Mouse (Mus musculus) fibroblast of lung, adult 2 months (primary cell): ENCODE measurements around the gene Olfr1284.
"Not testable (repeated sequence)": the region's sequence is repeated elsewhere in the genome, so short reads cannot be mapped to it uniquely, and the experiment has no call there.

Experiments
- DNase-seq: peaks from one replicate; pipeline ENCODE4 v3.0.0-alpha.2; 2011; ENCODE audit warnings: low read depth

The Olfr1284 gene

DNA sequence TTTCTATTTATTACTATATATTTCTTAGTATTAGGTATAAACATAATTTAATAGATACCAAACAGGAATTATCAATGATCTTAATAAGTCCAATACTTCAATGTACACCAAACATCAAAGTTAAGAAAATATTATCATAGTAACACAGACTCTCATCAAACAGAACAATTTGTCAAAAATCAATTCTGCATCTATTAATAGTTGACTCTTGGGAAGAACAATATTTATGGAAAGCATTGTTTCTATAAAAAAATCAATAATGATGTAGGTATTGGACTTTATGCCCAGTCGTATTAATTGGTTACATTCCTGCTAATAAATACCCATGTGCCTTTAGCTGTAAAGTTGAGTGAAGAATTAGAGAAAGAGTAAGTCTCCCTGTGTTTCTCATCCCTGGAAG, at the start of gene Olfr1284:
Olfr1284 (plus strand) TSS at position 301 of the 400 bp plus-strand sequence.
- DNase-seq, result no peak

DNA sequence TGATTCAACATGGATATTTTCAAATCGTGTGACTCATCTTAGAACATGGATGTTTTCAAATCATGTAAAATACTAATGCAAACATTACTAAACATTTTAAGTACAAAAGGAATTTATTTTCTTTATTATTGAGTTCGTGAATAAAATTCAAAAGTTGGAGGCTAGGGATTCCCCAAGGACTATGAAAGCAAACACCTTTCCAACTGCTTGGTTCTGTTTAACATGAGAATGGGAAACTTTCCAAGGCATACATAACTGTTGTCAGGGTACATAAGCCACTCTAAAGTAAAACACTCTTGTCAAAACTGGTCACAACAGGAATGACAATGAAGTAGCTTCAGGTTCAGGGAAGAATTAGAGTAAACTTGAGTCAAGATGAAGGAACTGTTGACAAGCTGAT, 49.1 kb upstream of the Olfr1284 start, which contains the start of gene Olfr1281:
Olfr1281 (plus strand) TSS at position 301 of the 400 bp plus-strand sequence.
- DNase-seq, result no peak

DNA sequence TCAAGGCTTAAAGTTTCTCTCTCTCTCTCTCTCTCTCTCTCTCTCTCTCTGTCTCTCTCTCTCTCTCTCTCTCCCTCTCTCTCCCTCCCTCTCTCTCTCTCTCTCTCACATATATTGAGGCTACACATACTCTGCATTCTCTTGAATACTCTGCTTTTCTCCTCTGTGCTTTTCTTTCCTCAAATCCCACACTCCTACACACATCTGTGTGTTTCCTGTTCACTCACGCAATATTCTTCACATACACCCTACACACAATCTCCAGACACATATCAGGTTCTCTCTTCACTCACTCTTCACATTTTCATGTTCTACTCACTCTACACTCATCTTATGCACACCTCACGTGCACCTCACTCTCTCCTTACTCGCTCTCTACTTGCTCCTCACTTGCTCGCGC, 41.6 kb upstream of the Olfr1284 start:
- DNase-seq, result not testable (repeated sequence)

DNA sequence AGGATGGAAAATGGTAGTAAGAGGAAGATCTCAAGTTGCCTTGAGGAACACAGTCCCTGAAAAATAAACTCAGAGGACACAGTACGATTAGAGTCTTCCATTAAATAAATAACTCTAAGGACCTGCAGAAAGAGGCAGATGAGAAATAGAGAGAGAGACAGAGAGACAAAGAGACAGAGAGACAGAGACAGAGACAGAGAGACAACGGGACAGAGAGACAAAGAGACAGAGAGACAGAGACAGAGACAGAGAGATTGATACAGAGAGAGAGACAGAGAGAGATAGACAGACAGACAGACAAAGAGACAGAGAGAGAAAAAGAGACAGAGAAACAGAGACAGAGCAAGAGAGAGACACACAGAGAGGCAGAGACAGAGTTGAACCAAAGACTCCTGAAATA, 39.3 kb upstream of the Olfr1284 start, which contains the start of gene Olfr1282:
Olfr1282 (minus strand) TSS at position 101 of the 400 bp plus-strand sequence.
- no peak for DNase-seq

DNA sequence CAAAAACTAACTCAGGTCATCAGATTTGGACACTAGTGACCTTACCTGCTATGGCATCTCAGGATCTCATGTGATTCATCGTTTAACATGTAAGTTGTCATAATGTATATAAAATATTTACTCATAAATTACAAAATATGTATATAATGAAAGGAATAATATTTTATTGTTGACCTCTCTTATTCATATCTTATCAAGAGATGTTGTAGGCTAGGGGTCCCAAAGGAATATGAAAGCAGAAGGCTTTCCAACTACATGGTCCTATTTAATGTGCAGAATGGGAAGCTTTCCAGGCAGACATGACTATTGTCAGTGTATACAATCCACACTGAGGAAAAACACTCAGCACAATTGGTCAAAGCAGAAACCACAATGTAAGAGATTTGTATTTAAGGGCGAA, 8.8 kb upstream of the Olfr1284 start, which contains the start of gene Olfr1283:
Olfr1283 (plus strand) TSS at position 301 of the 400 bp plus-strand sequence.
- DNase-seq, result no peak

DNA sequence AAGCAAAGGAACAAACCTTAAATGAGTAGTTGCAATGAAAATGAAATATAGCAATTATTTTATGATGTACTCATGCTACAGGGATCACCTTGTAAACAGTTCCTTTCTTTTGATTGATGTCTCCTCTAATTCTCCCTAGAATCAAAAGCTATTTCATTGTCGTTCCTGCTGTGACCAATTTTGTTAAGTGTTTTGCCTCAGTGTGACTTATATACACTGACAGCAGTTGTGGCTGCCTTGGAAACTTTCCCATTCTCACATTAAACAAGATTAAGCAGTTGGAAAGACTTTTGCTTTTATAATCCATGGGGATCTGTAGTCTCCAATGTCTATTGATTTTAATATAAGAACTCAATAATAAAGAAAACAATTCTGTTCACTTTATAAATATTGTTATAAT, 47.6 kb downstream of the Olfr1284 start, which contains the start of gene Olfr1286:
Olfr1286 (minus strand) TSS at position 185 of the 400 bp plus-strand sequence.
- no peak for DNase-seq
